Mouse (Mus musculus): Measurements from ENCODE around the gene Tent5c. TPM values are rescaled to one million over a fixed set of nuclear protein-coding genes. Genes with fewer than 3 reads are reported as not detected.
A peak's percentile ranks its signal among the peaks of the same experiment; 100 is the strongest.

Tent5c gene
- polyA plus RNA-seq, 1 experiment = 0.67 TPM

DNA sequence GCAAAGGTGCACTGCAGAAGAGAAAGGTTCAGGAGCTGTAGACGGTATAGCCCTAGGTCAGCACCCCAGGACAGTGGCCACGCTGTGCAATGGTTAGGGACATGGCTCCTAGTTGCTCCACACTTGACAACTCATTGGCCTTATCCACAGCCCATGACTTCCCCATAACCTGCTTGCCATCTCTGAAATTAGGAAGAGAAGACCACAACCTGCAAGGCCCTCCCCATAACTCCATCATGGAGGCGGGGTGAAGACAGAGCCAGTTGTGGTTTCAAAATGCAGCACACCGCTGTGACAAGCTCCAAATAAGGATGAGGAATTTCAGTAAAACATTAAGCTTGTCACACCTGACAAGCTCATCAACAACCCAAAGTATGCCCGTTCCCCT lies 26.6 kb upstream of the Tent5c start:
- Histone ChIP-seq H3K27ac (ENCODE audit: insufficient read depth, low read length) (no peak overlapping the region), H3K4me1 (ENCODE audit: control insufficient read depth, insufficient read depth, low read length) (no peaks in the 10 kb centered on the region), H3K4me3 (ENCODE audit: insufficient read depth, low read length) (no peak overlapping the region)
- TF ChIP-seq POLR2A (IDR thresholded peaks at IDR 0.05; ENCODE audit: low read depth, low read length) = no peak
- no peak for TF ChIP-seq CTCF (IDR thresholded peaks at IDR 0.05; ENCODE audit: borderline replicate concordance, insufficient read depth, low read length)

DNA sequence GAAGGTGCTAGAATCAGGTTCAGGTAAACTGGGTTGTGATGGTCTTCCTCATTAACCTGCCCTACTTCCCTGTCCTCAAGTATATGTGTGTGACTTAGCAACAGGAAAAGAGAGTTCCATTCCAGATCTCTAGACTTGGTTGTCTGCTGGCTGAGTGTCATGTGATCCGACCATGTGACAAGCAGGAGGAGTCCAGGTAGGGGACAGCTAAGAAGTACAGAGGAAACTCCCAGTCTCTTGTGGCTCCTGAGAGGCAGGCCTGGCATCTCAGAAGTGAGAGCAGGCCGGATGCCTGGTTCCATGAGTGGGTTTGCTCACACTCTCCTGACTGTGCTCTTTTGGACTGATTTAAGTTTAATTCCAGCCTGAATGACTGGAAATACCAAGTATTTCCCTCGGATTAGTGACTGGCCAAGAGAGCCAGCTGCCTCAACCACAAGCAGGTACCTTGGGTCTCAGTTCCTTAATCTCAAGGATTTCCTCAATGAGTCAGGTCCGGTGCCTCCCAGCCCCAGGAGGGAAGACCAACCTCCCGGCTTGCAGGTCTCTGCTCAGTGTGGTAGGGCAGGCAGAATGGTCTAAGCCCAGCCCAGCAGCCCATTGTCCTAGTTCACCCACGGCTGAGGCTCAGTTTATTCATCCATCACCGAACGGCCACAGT lies 26.1 kb upstream of the Tent5c start:
- TF ChIP-seq CTCF (IDR thresholded peaks at IDR 0.05; ENCODE audit: borderline replicate concordance, insufficient read depth, low read length) (no peak), POLR2A (IDR thresholded peaks at IDR 0.05; ENCODE audit: low read depth, low read length) (no peak)
- no peak overlapping the region for H3K4me3 ChIP-seq (ENCODE audit: insufficient read depth, low read length)
- no peaks in the 10 kb centered on the region for H3K4me1 ChIP-seq (ENCODE audit: control insufficient read depth, insufficient read depth, low read length)
- no peak overlapping the region for H3K27ac ChIP-seq (ENCODE audit: insufficient read depth, low read length)

DNA sequence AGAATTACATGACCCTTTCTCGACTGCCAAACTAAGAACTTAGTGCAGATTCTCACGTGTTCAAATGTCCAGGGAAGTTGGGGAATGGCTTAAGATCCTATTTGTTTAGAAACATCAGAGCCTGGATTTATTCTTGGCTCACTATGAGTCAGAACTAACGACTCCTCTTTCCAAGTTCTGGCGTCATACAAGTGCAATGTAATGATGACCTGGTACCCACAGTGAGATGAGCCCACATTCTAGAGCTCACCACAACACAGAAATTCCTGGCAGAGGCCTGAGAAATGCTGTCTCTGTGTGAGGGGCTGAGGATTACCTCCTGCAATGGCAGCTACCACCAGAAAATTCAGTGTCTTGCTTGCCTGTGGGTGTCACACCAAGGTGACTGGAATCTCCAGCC lies 18.1 kb upstream of the Tent5c start:
- TF ChIP-seq POLR2A (IDR thresholded peaks at IDR 0.05; ENCODE audit: low read depth, low read length) (no peak), CTCF (IDR thresholded peaks at IDR 0.05; ENCODE audit: borderline replicate concordance, insufficient read depth, low read length) (no peak)
- Histone ChIP-seq H3K27ac (ENCODE audit: insufficient read depth, low read length) (no peak overlapping the region; the same call in 1 of the 2 replicates), H3K4me1 (ENCODE audit: control insufficient read depth, insufficient read depth, low read length) (no peaks in the 10 kb centered on the region), H3K4me3 (ENCODE audit: insufficient read depth, low read length) (no peak overlapping the region)

DNA sequence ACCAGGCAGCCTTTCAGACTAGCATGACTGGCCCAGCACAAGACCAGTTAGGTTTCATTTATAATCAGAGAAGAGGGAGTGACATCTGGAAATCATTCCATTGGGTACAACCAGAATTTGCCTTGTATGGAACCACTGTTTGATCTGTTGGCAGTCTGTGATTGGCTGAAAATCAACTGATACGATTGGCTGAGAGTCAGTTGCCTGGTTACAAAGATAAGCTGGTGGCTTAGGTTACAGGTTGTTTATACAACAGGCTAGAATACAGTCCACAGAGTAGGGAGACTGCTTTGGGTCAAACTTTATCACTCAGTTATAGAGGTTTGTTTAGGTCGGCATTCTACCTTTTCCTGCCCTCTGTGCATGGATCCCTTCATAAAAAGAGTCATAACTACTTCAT lies 17.6 kb upstream of the Tent5c start:
- TF ChIP-seq CTCF (IDR thresholded peaks at IDR 0.05; ENCODE audit: borderline replicate concordance, insufficient read depth, low read length) (no peak), POLR2A (IDR thresholded peaks at IDR 0.05; ENCODE audit: low read depth, low read length) (no peak)
- Histone ChIP-seq H3K4me3 (ENCODE audit: insufficient read depth, low read length) (no peak overlapping the region), H3K27ac (ENCODE audit: insufficient read depth, low read length) (no peak overlapping the region; the same call in 1 of the 2 replicates), H3K4me1 (ENCODE audit: control insufficient read depth, insufficient read depth, low read length) (no peaks in the 10 kb centered on the region)

DNA sequence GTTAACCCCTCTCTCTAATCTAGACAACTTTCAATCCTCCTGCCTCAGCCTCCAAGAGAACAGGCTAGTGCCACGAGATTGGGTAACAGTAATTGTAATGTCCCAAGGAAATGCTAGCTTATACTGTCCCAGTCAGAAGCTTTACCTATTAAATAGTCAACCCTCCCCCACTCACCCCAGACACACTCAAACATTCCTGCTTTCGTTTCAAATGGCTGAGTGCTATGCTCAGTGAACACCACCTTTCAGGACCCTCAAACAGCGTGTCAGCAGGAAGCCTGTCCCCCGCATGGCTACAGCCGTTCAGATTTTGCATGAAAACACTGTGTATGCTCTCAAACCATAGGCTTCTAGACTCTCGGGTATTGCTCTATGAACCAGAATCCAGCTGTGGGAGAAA lies 14.8 kb upstream of the Tent5c start:
- H3K4me3 ChIP-seq (ENCODE audit: insufficient read depth, low read length) = no peak overlapping the region
- no peak for TF ChIP-seq CTCF (IDR thresholded peaks at IDR 0.05; ENCODE audit: borderline replicate concordance, insufficient read depth, low read length)
- TF ChIP-seq POLR2A (IDR thresholded peaks at IDR 0.05; ENCODE audit: low read depth, low read length) = no peak
- H3K27ac ChIP-seq (ENCODE audit: insufficient read depth, low read length) = no peak overlapping the region
- H3K4me1 ChIP-seq (ENCODE audit: control insufficient read depth, insufficient read depth, low read length) = no peaks in the 10 kb centered on the region

GRCm38 (mm10) chr3:100502516-100502915 lies 13.4 kb upstream of the Tent5c start:
- H3K4me3 ChIP-seq (ENCODE audit: insufficient read depth, low read length) = no peak overlapping the region
- TF ChIP-seq CTCF (IDR thresholded peaks at IDR 0.05; ENCODE audit: borderline replicate concordance, insufficient read depth, low read length) = no peak
- TF ChIP-seq POLR2A (IDR thresholded peaks at IDR 0.05; ENCODE audit: low read depth, low read length) = no peak

DNA sequence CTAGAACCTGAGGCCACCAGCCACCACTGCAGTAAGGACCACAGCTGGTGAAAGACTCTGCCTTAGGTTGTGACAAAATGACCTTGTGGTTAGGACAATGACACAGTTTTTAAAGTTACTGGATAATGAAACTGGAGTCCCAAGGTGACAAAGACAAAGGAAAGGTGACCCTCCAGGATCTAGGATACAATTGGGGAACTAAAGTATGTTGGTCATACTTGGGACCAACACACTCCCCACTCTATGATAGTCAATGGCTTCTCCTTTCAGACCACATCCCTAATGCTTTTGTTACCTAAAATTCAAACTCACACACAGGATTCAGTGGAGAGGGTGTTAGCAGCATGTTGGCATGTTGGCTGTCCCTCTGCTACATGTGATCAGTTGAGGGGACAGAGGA lies 12.8 kb upstream of the Tent5c start:
- Histone ChIP-seq H3K4me1 (ENCODE audit: control insufficient read depth, insufficient read depth, low read length) (no peaks in the 10 kb centered on the region), H3K27ac (ENCODE audit: insufficient read depth, low read length) (no peak overlapping the region), H3K4me3 (ENCODE audit: insufficient read depth, low read length) (no peak overlapping the region)
- no peak for TF ChIP-seq POLR2A (IDR thresholded peaks at IDR 0.05; ENCODE audit: low read depth, low read length)
- TF ChIP-seq CTCF (IDR thresholded peaks at IDR 0.05; ENCODE audit: borderline replicate concordance, insufficient read depth, low read length) = no peak

More at GRCm38 (mm10) chr3:100502516-100502915, 13.4 kb upstream of the Tent5c start:
- Histone ChIP-seq H3K27ac (ENCODE audit: insufficient read depth, low read length) (no peak overlapping the region), H3K4me1 (ENCODE audit: control insufficient read depth, insufficient read depth, low read length) (no peaks in the 10 kb centered on the region)

- no peak for TF ChIP-seq POLR2A (IDR thresholded peaks at IDR 0.05; ENCODE audit: low read depth, low read length)
- TF ChIP-seq CTCF (IDR thresholded peaks at IDR 0.05; ENCODE audit: borderline replicate concordance, insufficient read depth, low read length) = no peak
- H3K4me1 ChIP-seq (ENCODE audit: control insufficient read depth, insufficient read depth, low read length) = no peaks in the 10 kb centered on the region
- H3K27ac ChIP-seq (ENCODE audit: insufficient read depth, low read length) = no peak overlapping the region
- no peak overlapping the region for H3K4me3 ChIP-seq (ENCODE audit: insufficient read depth, low read length)
Measured at GRCm38 (mm10) chr3:100496081-100496480, 7.0 kb upstream of the Tent5c start.

DNA sequence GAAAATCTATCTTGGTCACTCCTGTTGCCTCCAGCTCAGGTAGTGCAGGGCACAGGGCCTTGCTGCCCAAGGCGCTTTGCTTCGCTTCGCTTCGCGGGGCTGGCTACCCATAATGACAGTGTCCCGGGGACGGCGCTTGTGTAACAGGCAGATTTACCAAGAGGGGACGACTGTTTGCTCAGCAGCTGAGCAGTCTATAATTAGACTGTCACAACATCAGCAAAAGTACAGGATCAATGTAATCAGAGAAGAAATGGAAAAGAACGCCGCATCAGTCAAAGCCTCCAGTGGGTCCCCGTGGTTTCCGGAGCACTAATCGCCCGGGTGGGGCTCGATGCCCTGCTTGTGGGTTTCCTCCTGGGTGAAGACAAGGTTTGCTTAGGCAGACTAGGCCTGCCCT lies 6.3 kb upstream of the Tent5c start:
- H3K27ac ChIP-seq (ENCODE audit: insufficient read depth, low read length) = no peak overlapping the region
- no peak overlapping the region for H3K4me3 ChIP-seq (ENCODE audit: insufficient read depth, low read length)
- no peak for TF ChIP-seq CTCF (IDR thresholded peaks at IDR 0.05; ENCODE audit: borderline replicate concordance, insufficient read depth, low read length)
- TF ChIP-seq POLR2A (IDR thresholded peaks at IDR 0.05; ENCODE audit: low read depth, low read length) = no peak
- no peaks in the 10 kb centered on the region for H3K4me1 ChIP-seq (ENCODE audit: control insufficient read depth, insufficient read depth, low read length)

- no peak for TF ChIP-seq CTCF (IDR thresholded peaks at IDR 0.05; ENCODE audit: borderline replicate concordance, insufficient read depth, low read length)
- TF ChIP-seq POLR2A (IDR thresholded peaks at IDR 0.05; ENCODE audit: low read depth, low read length) = no peak
- Histone ChIP-seq H3K4me1 (ENCODE audit: control insufficient read depth, insufficient read depth, low read length) (no peaks in the 10 kb centered on the region), H3K27ac (ENCODE audit: insufficient read depth, low read length) (no peak overlapping the region), H3K4me3 (ENCODE audit: insufficient read depth, low read length) (no peak overlapping the region)
Measured at GRCm38 (mm10) chr3:100494912-100495311, 5.8 kb upstream of the Tent5c start.

DNA sequence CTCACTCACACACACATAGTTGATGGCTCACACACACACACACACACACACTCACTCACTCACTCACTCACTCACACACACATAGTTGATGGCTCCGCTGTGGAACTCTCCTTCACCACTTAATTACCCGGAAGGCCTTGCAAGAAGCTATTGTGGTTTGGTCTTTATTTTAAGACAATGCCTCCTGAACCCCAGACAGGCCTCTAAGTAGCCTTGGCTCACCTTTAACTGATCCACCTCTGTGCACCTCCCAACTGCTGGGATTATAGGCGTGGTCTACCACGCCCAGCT lies 831 bp upstream of the Tent5c start:
- Histone ChIP-seq H3K4me1 (ENCODE audit: control insufficient read depth, insufficient read depth, low read length) (no peaks in the 10 kb centered on the region), H3K27ac (ENCODE audit: insufficient read depth, low read length) (no peak overlapping the region), H3K4me3 (ENCODE audit: insufficient read depth, low read length) (peak overlapping the region; percentile 77)
- TF ChIP-seq POLR2A (IDR thresholded peaks at IDR 0.05; ENCODE audit: low read depth, low read length) (no peak), CTCF (IDR thresholded peaks at IDR 0.05; ENCODE audit: borderline replicate concordance, insufficient read depth, low read length) (no peak)

Measured in embryonic fibroblast, embryonic 13.5 days (primary cell).